Mouse (Mus musculus) left cerebral cortex, adult 18-20 months (tissue): ENCODE measurements at regions not wholly inside any gene's neighbourhood (a gene's known extent, or its start where the extent isn't known, plus 50 kb on each side); places are given as distances from the start of the nearest gene placed in this dataset.

ENCODE experiments used
- DNase-seq, 2 experiments: peaks; one replicate each; pipeline ENCODE4 v3.0.0; 2021 to 2022; ENCODE audit warnings: low spot score in 2 of 2, mixed read lengths in 1 of 2

GRCm38 (mm10) chr5:126324847-126325246 lies 793.3 kb downstream of the Tmem132b start:
- DNase-seq, result no peak

DNA sequence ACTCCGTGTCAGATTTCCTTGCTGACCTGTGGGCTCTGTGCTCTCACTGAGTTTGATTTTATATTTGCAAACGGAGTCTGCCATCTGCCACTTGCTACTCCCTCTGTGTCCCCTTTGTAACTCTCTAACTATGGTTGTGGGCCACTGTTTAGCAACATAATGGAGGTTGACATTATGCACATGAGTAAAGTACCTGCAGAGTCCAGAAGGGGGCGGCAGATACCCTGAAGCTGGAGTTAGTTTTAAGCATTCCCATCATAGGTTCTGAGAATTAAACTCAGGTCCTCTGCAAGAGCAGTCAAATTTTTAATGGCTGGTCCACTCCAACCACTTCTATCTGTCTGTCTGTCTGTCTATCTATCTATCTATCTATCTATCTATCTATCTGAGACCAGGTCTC lies 796.7 kb downstream of the Tmem132b start:
- no peak for DNase-seq

GRCm38 (mm10) chr5:126335091-126335490 lies 803.5 kb downstream of the Tmem132b start:
- no peak for DNase-seq

- no peak for DNase-seq
Measured at GRCm38 (mm10) chr5:126335553-126336520, 804.3 kb downstream of the Tmem132b start.

DNA sequence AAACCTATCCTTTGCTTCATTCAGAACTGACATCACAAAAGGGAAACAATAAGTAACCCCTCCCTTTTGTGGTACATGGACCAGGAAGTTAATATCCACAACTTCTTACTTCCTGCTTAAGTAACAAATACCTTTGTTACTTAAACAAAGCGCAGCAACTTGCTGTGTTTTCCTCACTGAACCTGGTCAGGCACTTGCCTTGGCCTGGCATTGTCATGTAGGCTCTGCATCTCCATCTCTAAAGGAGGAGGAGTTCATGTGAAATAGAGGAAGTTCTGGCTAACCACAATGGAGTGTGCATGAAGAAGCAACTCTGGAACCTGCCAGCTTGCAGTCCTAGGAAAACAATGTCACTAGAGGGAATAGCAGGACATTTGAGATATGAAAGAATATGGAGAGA lies 806.3 kb downstream of the Tmem132b start:
- no peak for DNase-seq

- no peak for DNase-seq
Measured at GRCm38 (mm10) chr5:126343570-126343969, 812.0 kb downstream of the Tmem132b start.

DNA sequence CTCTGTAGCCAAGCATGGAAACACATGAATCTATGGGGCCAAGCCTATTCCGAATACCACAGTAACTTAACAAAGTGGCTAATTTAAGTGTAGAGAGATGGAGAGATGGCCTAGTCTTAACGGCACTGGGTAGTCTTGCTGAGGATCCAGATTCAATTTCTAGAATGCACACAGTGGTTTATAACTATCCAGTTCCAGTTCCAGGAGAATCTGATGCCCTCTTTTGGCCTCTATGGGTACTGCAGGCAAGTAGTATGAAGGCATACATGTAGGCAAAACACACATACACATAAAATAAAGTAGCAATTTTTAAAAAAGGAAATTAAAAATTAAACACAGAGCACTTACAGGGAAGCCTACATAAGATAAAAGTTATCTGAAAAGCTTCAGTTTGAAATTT lies 819.4 kb downstream of the Tmem132b start:
- no peak for DNase-seq

DNA sequence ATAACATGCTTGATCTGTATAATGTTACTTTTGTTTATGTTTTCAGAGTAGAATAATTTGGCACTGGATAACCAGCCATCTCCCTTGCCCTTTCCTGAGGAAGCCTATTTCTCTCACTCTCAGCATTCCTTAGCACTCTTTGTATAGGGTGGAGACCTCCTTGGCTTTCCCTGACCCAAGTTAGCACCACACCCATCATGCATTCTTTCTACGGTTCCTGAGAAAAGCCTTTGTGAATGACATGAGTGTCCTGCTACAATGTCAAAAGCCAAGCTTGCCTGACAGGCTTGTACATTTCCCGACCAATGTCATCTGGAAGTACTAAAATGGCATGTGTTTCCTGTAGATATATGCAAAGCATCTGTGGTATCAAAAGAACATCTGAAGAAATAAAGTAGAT lies 837.9 kb downstream of the Tmem132b start:
- no peak for DNase-seq

DNA sequence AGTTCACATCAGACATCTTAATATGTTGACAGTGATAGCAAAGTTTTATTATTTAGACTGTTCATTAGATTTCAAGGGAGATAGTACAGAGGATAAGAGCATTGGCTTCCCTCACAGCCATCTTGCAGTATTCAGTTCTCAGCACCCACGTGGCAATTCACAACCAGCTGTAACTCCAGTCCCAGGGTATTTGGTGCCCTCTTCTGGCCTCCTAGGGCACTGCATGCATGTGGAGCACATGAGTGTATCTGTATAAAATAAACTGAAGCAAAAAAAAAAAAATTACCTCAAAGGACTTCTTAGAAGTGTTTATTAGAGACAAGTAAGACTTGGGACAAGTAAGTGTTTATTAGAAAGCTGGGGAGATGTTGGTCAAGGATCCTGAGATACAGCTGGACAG lies 849.3 kb upstream of the Tmem132c start:
- no peak for DNase-seq

- DNase-seq, result peak; percentile 32 to 34
Measured at GRCm38 (mm10) chr5:126395331-126395730, 846.3 kb upstream of the Tmem132c start.

- DNase-seq, result no peak
Measured at GRCm38 (mm10) chr5:126431748-126432147, 809.9 kb upstream of the Tmem132c start.

- DNase-seq, result peak; percentile 3 to 31
Measured at GRCm38 (mm10) chr5:126438696-126439095, 802.9 kb upstream of the Tmem132c start.

- DNase-seq, result peak; percentile 29 to 42
Measured at GRCm38 (mm10) chr5:126440516-126440915, 801.1 kb upstream of the Tmem132c start.

- no peak for DNase-seq
Measured at GRCm38 (mm10) chr5:126475761-126476160, 765.8 kb upstream of the Tmem132c start.

DNA sequence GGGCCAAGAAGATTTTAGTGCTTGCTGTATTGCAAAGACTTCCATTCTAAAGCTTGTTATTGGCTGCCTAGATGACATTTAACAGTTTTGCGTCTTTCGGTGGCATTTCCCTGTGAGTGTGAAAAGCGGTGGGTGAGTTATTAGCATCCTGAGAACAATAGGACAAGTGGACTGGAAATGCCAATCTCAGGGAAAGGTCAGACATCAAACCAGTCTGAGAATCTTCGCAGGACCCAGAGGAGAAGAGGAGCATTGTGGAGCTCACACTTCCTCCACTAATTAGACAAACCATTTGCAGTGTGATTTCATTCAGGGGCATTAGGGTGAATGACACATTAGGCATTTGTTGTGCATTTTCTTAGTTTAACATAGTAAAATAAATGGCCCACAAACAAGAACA lies 719.5 kb upstream of the Tmem132c start:
- no peak for DNase-seq

- DNase-seq, result peak; percentile 59 to 62
Measured at GRCm38 (mm10) chr5:126525863-126526262, 715.7 kb upstream of the Tmem132c start.

- no peak for DNase-seq
Measured at GRCm38 (mm10) chr5:126530806-126531527, 710.6 kb upstream of the Tmem132c start.

DNA sequence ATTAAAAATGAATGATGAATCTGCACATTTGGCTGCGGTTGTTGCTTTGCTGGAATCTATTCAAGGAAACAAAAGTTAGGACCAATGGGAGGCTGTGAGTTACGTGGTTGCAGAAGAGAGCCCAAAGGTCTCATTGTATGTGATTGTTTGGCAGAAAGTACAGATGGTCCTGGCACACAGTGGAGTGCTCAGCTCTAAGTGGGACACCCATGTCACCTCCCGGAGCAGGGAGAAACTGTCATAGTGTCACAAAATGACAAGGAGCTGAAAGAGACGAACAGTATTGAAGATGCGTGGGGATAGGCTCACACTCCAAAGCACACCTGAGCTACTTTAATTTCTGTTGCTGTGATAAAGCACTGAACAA lies 710.1 kb upstream of the Tmem132c start:
- DNase-seq, result no peak

DNA sequence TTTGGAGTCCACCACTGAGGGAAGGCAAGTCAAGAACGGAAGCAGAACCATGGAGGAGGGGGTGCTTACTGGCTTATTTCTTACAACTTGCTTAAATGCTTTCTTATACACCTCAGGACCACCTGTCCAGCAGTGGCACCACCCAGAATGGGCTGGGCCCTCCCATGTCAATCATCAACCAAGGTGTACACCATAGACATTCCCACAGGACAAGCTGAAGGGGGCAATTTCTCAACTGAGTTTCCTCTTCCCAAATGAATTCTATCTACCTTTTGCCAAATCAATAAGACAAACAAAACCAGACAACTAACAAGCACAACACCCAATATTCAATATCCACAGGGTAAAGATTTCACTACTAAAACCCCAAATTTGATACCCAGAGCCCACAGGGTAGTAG lies 709.6 kb upstream of the Tmem132c start:
- no peak for DNase-seq

DNA sequence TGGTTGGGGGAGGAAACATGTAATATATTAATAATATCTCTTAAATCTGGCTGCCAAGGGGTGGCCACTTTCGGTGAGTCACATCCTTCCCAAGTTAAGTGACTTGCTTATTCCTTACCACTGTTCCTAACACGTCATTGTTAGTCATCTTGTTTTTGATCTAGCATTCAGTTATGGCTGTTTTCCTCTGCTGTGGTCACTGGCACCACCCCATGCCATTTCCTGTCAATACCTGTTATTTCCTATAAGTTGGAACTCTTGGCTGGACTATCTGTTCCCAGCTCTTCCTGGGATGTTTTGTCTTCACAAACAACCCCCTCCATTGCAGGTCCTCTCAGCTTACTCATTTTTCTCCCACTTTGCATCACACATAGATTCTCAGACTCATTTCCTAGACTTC lies 703.5 kb upstream of the Tmem132c start:
- DNase-seq, result no peak

DNA sequence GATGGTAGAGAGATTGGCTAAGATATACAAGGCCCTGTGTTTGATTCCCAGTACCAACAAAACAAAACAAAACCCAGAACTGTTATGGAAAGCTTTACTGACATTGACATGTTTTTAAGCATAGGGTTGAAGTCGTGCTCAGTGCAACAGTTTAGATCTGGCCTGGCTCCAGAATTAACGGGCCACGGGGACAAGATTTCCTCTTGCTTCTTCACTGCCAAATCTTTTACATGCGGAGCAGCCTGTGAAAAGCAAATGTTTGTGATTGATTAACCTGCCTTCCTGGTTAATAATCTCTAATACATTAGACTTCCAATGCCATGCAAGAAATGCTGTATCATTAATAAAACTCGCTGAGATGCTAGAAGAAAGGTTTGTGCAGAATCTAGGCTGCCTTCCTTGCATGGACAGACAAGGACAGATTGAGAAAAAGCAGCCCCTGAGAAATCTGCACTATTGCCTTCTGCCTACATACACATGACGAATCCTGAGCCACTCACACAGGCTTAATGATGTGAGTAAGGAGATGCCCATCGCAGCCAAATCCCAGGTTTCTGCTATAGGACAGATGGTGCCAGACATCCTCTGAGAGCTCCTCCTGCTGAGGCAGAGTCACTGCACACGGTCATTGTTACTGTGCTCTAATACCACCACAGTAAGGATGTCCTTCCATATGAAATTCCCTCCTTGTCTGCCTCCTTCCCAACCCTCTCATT lies 697.2 kb upstream of the Tmem132c start:
- DNase-seq, result no peak

GRCm38 (mm10) chr5:126547841-126548240 lies 693.8 kb upstream of the Tmem132c start:
- DNase-seq, result no peak
